Mouse (Mus musculus) adrenal gland (tissue): ENCODE results near the gene 1520401A03Rik.

Experiments
- intact Hi-C: fragments of 180-260 bp; cut with DNase I; formaldehyde crosslinking; loops from one replicate; pipeline ENCODE4 v1.15.1; 2025
- long read RNA-seq, 2 experiments: library from polyadenylated mRNA; unstranded; transcript quantifications; one replicate each; pipeline ENCODE4 v2.0.0; 2020; ENCODE audit warnings: borderline replicate concordance in 1 of 2; ENCODE audit not compliant: insufficient replicate concordance in 1 of 2

Gene 1520401A03Rik
- long read RNA-seq, experiment 1, result 0 reads
- long read RNA-seq, experiment 2, partial matches to known transcripts, result 2 of 8 reads
- long read RNA-seq, experiment 2, other reads (novel, unspliced or antisense), result 6 of 8 reads

DNA sequence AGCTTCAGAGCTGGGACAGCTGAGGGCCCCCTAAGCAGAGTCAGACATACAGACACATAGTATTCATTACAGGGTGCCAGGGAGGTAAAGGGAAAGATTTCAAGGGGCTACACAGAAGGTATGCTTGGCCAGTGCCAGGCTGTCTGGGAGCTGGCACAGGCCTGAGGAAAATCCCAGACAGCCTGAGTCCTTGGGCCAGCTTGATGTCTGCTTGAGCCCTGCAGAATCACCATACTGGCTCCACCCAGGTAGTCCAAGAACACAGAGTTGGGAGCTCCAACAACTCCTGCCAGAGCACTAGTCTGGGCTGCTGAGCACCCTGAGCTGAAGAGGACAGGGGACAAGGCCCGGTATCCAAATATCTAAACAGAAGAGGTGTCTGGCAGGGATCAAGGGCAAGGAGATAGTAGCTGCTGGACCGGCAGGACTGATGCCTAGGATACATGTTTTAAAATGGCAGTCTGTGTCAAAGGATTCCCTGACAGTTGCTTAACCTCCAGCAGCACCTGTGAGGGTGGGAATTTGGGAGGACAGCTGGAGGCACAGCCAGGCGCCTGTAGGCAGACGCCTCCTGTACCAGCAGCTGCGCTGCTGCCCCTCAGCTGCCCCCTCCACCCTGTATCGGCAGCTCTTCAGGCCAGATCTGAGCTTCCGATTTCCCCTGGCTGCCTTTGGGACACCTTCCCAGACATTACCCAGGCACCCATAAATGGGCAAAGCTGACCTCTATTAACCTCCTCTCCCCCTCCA is at the start of gene 1520401A03Rik:
Gene 1520401A03Rik, minus strand, starts transcription at position 408 of the 750 bp plus-strand sequence.
- intact Hi-C loops, result no loop called here

DNA sequence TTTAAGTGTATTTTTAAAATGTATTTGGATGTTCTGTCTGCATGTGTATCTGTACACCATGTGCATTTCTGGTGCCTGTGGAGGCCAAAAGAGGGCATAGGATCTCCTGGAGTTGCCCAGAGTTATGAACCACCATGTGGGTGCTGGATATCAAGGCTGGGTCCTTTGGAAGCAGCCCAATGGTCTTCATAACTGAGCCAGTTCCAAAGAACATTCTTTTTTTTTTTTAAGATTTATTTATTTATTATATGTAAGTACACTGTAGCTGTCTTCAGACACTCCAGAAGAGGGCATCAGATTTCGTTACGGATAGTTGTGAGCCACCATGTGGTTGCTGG is 49.6 kb upstream of the 1520401A03Rik start:
- intact Hi-C loops, result loop anchor here (5.0 to 10.0 kb wide), 3 partner anchors 35 to 193 kb away; partner anchors contain the start of genes Prss32 and Prss41

DNA sequence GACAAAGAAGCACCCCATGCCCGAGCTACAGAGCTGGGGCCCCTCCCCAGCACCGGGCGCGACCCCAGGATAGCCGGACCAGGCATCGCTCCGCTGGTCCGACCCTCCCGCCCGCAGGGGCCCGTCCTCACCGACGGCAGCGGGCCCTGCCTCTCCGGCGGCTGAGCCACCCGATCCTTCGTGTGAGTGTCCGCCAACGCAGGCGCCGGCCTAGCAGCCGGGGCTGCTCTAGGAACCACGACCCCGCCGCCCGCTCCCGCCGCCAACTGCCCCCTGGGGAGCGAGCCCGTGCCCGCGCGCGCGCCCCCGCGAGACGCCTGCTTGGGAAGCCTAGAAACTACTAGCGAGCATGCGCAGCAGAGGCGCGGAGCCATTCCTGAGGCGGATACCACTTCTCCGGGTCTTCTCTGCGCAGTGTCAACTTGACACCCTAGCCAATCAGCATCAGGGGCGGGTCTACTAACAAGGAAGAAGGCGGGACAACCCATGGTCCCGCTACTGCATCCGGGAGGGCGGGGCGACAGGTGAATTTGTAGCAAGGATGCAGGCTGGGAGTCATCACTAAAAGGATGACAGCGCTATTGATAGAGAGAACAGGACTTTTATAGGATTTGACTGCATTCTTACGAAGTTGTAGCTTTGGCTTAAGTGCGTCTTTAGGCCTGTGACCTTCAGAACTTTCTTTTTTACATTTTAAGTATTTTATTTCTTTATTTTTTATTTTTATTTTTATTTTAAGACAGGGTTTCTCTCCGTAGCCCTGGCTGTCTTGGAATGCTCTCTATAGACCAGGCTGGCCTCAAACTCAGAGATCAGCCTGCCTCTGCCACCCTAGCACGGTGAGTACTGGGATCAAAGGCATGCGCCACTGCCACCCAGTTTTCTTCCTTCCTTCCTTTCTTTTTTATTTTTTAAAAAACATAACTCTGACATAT is 49.0 kb upstream of the 1520401A03Rik start, which contains the start of gene Flywch1:
Gene Flywch1, minus strand, starts transcription at position 319 of the 935 bp plus-strand sequence.
- intact Hi-C loops, result loop anchor here (5.0 to 10.0 kb wide), 3 partner anchors 36 to 193 kb away; partner anchors contain the start of genes Prss32 and Prss41

DNA sequence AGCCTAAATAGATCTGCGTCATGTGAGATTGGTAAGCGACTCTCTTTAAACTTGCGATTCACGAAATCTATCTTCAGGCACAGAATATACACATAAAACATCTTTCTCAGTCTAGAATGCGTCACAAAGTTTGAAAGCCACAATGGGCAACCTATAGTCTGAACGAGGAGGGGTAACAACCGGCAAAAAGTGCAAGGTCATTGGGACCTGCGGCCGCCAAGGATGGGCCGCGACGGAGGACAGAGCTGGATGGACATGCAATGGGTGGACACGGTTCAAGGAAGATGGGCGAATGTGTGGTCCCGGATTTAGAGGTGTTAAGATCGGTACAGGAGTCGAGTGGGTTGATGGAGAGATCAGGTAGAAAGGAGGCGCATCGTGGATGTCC is 48.3 kb upstream of the 1520401A03Rik start:
- intact Hi-C loops, result loop anchor here (5.0 to 10.0 kb wide), 3 partner anchors 36 to 194 kb away; partner anchors contain the start of genes Prss32 and Prss41

DNA sequence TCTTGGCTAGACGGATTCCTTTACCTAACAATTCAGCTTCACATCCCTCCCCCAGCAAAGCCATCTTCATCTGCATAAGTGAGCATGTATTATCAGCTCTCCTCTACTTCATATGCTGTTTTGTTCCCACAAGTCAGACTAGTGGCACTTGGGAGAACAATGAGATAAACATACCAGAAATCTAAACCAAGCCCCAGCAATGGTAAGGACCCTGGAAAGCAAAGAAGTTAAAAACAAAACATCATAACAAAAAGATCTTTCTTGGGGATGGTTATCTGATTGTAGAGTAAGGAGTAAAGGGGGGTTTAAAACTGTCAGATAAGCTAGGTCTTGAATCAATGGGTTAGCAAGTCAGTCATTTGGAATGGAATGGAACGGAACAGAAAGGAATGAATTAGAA is 47.9 kb upstream of the 1520401A03Rik start:
- intact Hi-C loops, result loop anchor here (5.0 to 10.0 kb wide), 3 partner anchors 37 to 194 kb away; partner anchors contain the start of genes Prss32 and Prss41

DNA sequence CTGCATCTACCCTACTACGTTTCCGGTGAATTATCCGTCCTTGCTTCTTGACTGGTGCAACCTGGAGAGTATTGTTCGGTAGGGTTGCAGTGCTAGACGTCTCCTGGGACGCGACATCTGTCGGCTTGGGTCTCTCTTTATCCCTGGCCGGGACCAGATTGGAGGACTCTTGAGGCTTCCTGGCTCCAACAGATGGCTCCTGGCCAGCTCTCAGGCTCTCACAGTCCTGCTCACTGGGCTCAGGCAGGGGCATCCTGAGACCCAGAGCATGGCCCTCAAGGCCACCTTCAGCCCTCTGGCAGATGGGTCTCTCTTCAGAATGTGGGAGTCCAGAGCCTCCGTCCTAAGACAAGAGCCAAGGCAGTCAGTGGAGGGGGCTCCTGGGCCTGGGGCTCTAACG is 40.4 kb upstream of the 1520401A03Rik start:
- intact Hi-C loops, result no loop called here

DNA sequence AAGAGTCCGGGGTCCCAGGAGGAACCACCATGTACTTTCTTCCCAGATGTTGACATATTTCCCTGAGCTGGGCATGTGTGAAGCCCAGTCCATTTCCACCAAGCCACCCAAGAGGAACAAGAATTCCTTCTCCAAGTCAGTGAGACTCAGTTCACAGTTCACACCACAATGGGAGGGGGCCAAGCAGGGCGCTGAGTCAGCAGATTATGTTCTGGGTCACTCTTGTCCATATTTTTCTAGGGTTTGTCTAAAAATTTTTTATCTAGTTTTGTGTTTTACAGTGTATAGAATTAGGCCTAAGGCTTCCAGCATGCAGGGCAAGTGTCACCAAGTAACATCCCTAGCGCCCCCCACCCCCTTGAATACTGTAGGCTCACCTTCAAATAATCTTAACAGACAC is 38.6 kb upstream of the 1520401A03Rik start:
- intact Hi-C loops, result no loop called here

DNA sequence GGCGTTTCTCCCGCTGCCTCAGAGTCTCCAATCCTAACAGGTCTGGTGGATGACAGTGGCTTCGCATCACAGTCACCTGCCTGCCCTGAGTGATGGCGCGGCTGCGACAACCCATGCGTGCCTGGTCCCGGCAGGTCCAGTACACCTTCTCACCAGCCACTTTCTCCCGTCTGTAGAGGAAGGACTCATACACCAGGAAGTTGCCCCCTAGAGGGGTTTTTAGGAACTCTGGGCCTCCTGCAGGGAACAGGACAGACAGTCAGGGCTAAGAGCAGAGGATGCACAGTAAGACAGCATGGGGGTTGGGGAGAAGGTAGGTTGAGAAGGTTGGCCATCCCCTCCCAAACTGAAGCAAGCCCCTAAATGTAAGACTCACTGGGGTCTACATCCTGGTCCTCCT is 37.6 kb upstream of the 1520401A03Rik start:
- intact Hi-C loops, result no loop called here

DNA sequence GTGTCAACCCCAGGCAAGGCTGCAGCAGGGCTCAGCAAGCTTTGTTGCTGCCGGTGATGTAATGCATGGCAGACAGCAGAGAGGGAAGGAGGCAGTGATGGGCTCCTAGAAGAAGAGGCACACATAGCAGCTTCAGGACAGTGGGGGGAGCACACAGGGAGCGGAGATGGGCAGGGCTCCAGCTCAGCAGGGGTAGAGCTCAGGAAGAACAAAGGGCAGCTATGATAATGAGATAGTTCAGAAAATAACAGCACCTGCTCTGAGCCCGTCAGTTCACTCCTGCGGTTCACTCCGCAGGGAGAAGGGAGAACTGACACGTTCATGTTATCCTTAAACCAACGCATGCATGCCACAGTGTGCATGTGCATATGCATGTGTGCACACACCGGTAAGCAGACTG is 36.2 kb upstream of the 1520401A03Rik start:
- intact Hi-C loops, result no loop called here

DNA sequence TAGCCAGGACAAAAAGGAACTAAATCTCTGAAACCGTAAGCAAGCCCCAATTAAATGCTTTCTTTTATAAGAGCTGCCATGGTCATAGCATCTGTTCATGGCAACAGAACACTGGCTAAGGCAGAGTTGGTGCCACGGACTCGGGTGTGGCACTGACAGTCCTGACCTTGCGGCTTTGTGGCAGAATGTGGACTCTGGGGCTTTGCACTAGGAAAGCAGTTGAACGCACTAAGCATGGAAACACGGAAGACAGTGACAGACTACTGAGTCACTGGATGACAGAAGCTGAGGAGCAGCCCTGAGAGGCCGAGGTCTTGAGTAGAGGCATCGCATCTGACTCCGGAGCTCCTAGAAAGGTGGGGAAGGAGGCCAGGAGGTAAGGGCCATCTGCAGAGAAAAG is 35.0 kb upstream of the 1520401A03Rik start:
- intact Hi-C loops, result no loop called here

DNA sequence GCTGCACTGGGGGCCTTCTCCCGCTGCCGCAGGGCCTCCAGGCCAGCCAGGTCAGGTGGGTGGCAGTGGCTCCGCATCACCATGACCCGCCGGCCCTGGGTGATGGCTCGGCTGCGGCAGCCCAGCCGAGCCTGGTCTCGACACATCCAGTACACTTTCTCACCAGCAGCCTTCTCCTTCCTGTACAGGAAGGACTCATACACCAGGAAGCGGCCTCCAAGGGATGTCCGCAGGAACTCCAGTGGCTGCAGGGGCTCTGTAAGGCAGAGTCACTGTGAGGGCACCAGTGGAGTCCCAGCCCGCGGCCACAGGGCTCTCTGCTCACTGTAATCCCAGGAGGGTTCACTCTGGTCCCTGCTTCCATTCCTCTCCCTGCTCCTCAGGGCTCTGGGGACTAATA is 33.1 kb upstream of the 1520401A03Rik start:
- intact Hi-C loops, result no loop called here

DNA sequence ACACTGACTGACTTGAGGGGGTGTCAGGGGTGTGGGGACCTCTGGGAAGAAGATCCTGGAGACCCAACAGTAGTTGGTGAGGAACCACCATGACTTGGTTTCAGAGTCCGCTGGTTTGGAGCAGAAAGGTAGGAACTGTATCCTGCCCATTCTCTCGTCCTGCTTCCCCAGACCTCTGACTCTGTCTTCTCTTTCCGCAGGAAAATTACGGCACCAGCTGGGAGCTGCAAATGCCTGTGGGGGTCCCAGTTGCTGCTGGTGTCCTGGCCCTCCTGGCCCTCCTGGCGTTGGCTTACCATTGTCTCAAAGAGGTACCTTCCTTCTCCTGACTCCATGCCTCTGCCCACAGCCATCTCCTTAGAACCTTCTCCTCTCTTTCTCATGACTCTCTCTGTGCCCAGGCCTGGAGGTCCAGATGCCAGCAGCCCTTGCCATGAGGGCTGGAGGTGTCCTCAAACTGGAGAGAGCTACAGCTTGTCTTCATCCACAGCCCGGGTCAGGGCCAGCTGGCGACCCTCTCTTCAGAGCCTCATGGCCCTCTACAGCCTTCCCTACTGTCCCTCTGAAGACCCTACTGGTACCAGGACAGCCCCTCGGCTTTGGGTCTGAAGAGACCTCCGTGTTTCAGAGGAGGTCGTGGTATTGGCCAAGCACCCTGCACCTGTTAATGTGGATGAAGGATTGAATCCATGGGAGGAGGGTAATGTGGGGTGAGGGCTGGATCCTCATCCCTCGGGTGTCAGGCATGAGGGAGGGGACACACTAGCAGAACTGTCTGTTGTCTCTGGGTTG is 27.0 kb upstream of the 1520401A03Rik start:
- intact Hi-C loops, result no loop called here

DNA sequence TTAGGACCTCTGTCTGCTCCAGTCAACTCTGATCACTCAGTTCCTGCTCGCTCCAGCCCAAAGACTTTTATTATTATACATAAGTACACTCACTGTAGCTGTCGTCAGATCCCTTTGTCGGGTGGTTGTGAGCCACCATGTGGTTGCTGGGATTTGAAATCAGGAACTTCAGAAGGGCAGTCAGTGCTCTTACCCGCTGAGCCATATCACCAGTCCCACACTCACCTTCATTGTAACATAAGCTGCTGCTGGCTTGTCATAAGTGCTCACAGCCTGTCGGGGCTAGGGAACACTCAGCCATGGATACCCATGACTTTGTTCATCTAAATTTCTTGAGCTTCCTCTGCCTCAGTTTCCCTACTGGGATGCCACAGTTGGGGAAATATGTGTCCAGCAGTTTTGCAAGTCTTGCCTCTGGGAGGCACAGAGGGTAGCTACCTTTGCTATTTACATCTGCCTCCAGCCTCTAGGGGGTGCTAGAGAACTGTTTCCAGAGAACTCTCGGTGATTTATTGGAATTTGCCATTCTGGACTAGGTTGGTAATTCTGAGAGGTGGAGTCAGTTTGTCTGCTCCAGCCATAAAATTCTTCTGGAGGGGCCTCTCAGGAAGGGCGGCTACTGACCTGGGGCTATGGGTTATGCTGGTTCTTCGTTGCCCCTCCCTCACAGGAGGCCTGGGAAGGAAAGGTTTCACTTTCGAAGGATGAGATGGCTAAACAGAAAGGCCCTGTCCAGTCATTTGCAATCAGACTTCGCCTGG is 26.2 kb upstream of the 1520401A03Rik start:
- intact Hi-C loops, result no loop called here

DNA sequence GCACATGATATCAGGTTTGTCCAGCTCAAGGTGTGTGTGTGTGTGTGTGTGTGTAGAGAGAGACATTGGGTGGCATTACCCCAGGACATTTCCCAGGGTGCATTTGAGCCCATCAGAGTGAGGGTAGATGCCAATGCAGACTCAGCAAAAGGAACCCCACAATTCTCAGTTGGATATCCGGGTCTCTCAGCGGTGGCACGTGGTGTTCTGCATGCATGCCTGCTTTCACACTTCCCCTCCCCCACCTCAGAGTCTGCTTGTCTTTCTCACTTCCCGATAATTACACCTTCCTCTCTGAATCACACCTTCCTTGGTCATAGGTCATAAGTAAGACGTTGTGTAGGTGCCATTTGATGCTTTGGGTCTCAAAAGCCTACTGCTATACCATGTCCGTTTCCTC is 25.4 kb upstream of the 1520401A03Rik start:
- intact Hi-C loops, result no loop called here

DNA sequence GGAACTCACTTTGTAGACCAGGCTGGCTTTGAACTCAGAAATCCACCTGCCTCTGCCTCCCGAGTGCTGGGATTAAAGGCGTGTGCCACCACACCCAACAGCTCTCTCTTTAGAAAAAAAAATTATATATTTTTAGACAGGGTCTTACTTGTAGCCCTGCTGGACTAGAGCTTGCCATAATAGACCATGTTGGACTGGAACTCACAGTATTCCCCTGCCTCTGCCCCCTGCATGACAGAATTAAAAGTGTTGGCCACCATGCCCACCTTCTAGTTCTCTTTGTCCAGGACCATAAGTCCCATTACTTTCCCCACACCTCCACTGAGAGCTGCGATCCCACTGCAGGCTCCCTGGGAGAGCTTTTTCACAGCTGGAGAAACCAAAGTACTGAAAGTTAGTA is 24.9 kb upstream of the 1520401A03Rik start:
- intact Hi-C loops, result no loop called here

DNA sequence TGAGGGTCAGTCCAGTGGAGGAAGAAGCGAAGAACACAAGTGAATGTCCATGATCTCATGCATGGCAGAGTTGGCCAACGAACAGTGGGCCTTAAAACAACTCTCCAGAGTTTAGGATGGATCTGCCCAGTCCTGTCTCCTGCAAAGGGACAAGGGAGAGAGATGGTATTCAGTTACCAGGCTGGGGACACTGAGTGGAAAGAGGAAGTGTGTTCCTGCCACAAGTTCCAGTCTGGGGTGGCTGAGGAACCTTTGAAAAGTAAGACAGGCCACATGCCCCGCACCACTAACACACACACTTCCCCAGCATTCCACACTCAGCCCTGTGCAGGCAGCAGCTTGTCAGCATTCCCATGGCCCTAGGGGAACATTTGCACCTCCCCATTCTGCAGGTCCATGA is 24.2 kb upstream of the 1520401A03Rik start:
- intact Hi-C loops, result no loop called here

DNA sequence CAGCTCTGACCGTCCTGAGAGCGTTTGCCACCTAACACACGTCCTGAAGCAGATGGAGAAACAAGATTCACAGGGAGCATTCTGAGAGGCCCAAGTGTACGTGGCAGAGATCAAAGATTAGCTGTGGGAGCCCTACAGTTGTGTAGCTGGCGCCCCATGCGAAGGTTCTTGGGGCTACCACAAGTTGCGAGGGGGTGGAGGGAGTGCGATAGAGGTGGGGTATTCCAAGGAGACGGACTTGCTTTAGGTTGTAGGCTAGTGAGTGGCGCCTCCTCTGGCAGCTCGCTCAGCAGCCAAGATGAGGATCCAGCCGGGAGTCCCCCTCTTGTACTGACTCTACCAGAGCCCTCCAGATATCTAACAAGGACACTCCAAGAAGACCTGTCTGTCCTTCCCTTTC is 23.7 kb upstream of the 1520401A03Rik start:
- intact Hi-C loops, result no loop called here

DNA sequence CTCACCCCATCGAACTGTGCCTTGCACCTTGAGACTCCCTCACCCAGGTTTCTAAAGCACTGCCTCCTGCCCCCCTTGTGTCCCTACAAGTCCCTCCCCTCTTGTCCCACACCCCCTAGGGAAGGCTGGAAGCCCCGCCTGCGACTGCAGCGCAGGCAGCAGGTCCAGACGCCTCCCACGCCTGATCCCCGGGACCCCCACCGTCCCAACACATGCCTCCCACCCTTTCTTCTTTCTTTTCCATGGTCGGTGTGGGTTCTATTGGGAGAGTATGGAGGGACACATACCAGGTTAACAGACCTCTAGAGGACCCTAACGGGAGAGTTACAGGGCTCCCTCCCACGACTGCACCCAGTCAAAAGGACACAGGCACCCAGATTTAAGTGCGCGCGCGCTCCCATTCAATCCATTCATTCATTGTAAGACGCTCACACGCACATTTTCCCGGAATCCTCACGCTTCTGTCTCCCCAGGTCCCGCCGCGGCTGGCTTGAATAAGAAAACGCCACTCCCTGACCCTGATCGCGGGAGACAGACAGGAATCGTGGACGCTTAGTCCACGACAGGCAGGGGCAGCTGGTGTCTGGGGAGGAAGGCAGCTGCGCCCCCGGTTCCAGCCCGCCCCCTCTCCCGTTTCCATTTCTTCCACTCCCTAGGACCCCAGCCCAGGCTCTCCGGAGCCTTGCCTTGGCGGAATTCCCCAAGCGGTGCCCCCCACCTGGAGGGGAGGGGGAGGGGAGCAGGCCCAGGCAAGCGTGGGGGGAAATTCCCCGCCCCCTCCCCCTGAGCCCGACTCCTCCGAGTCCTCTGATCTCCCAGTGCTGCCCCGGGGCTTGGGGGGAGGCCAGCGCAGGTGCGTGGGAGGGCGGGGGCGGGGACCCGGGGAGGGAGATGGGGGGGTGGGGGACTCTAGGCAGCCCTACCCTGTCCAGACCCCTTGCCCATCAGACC is 23.0 kb upstream of the 1520401A03Rik start, which contains the start of gene Kremen2:
Gene Kremen2, minus strand, starts transcription at position 533 of the 951 bp plus-strand sequence.
- intact Hi-C loops, result no loop called here

DNA sequence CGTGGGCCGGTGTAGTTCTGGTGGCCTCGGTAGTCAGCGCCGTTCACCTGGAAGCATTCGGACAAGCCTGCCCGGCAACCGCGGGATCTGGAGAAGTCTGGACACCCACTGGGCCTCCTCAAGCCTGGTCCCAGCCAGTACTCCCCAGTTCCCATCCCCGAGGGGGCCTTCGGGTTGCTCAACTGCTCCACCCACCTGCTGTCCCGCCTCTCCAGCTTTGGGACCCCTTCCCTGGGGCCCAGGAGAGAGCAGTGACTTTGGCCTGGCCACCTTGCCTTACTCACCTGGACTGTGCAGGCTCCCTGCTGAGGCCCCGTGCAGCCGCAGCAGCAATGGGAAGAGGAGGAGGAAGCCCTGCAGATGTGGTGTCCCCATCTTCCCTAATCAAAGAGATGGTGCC is 22.1 kb upstream of the 1520401A03Rik start:
- intact Hi-C loops, result no loop called here
